Mouse (Mus musculus) spleen, postnatal 0 days (tissue): ENCODE data around the gene Zfp92. TPM values are rescaled to one million over a fixed set of nuclear protein-coding genes. Genes with fewer than 3 reads are reported as not detected.

ENCODE experiments used
- polyA plus RNA-seq: library from polyadenylated mRNA; unstranded; fragments of >200 nt; fragmentation: Nextera tagmentation; extraction: Ambion mirVana; gene quantifications from 2 replicates; pipeline ENCODE4 v1.2.1, GENCODE M21; 2015

Gene Zfp92
- not detected in 2 replicates for polyA plus RNA-seq

DNA sequence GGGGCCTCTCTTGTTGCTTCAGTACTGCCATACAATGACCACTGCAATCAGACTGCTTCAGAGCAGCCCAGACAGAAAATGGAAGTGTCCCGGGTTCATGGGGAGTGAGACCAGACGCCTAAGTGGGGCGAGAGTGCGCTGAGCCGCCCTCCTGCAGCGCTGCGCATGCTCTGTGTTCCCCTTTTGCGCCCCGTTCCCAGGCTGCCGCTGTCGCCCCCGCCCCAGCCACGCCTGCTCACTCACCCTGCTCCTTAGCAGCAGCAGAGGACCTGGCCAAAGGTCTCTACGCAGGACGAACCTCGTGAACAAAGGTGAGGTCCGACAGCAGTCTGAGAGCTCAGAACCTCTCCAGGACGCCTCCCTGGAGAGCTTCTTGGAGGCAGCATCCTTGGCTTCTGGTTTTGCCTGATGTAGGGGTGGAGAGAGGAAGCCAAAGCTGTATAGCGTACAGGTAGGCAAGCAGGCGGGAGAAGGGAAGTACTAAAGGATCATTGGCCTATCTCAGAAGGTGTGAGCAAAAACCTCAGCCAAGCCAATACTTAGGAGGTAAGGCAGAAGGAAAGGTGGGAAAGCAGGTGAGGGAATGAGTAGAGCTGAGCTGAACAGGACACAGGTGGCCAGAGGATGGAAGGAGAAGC, at the start of gene Zfp92:
Zfp92 (plus strand) TSS at position 217 of the 638 bp plus-strand sequence.

DNA sequence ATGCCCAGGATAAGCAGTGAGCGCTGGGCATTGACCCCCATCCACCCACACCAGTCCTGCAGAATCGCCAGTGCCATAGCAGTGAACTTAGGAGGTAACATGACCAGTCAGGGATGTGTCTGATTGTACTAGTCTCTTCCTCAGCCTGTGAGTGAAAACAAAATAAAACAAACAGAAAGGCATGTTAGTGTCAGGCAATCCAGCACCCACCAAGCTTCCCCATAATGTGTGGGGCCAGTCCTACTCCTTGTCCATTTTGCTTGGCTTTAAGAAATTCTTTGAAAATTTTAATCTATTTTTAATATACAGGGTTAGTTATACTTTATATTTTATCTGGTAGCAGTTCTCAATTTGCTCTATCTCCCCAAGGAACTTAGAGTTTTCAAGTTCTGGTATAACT, 12.3 kb upstream of the Zfp92 start, which contains the start of gene Gm18336:
Gm18336 (minus strand) TSS at position 101 of the 400 bp plus-strand sequence.

DNA sequence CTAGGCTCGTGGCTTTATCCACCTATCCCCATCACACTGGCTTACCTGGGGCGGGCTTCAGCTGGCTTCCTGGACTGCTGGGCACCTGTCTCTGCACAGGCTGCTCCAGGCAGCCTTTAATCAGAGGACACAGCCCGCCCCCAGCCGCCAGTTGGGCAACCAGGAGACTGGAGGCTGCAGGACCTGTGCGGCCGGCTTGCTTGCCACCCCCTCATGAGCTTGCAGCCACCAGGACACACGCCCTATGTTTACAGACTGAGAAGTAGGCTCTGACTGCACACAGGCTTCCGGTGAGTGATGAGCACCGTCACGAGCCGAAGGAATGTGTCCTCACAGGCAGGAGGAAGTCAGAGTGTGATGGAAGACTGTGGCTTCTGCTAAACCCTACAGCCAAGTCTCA, 24.4 kb downstream of the Zfp92 start, which contains the start of gene Trex2:
Trex2 (minus strand) TSS at position 93 of the 400 bp plus-strand sequence.

GRCm38 (mm10) chrX:73458877-73459392, 48.0 kb downstream of the Zfp92 start, which contains the start of gene Haus7:
TSS of gene Haus7 (minus strand) at chrX:73459044.

Other genes starting within 250 kb of the Zfp92 start
- not detected in 2 replicates for gene Spin2d, start 234.1 kb upstream of the Zfp92 start, polyA plus RNA-seq
- gene Xlr3b, start 218.9 kb upstream of the Zfp92 start, polyA plus RNA-seq, result 0.99 and 2.5 TPM in 2 replicates
- 3.2 and 4.1 TPM in 2 replicates for gene Xlr4b, start 196.8 kb upstream of the Zfp92 start, polyA plus RNA-seq
- 6.4 and 8.1 TPM in 2 replicates for gene F8a, start 182.8 kb upstream of the Zfp92 start, polyA plus RNA-seq
- 0.48 and 1.4 TPM in 2 replicates for gene Xlr4c, start 168.0 kb upstream of the Zfp92 start, polyA plus RNA-seq
- not detected in 2 replicates for gene Xlr3c, start 145.7 kb upstream of the Zfp92 start, polyA plus RNA-seq
- not detected in 2 replicates for gene Xlr5a, start 118.1 kb upstream of the Zfp92 start, polyA plus RNA-seq
- gene Xlr5c, start 118.1 kb upstream of the Zfp92 start, polyA plus RNA-seq, result not detected in 2 replicates
- not detected in 2 replicates for gene Gm45015, start 74.3 kb upstream of the Zfp92 start, polyA plus RNA-seq
- 1.9 and 2.4 TPM in 2 replicates for gene Zfp275, start 68.5 kb upstream of the Zfp92 start, polyA plus RNA-seq
- not detected in 2 replicates for gene Gm18336, start 12.4 kb upstream of the Zfp92 start, polyA plus RNA-seq
- gene Trex2, start 24.2 kb downstream of the Zfp92 start, polyA plus RNA-seq, result not detected in 2 replicates
- gene Haus7, start 47.9 kb downstream of the Zfp92 start, polyA plus RNA-seq, result 30.2 and 32.9 TPM in 2 replicates
- gene Bgn, start 72.5 kb downstream of the Zfp92 start, polyA plus RNA-seq, result 80.5 and 93.3 TPM in 2 replicates
- gene Atp2b3, start 92.0 kb downstream of the Zfp92 start, polyA plus RNA-seq, result not detected in 2 replicates
- 0.20 and 0.29 TPM in 2 replicates for gene Dusp9, start 228.3 kb downstream of the Zfp92 start, polyA plus RNA-seq
- 1.8 and 4.1 TPM in 2 replicates for gene Pnck, start 249.0 kb downstream of the Zfp92 start, polyA plus RNA-seq